Mouse (Mus musculus) layer of hippocampus, adult 8-10 months (tissue): ENCODE data around the gene Nfkbiz. TPM values are rescaled to one million over a fixed set of nuclear protein-coding genes. Genes with fewer than 3 reads are reported as not detected.
A peak's percentile ranks its signal among the peaks of the same experiment; 100 is the strongest.
"Not testable (repeated sequence)": the region's sequence is repeated elsewhere in the genome, so short reads cannot be mapped to it uniquely, and the experiment has no call there.

Experiments used
- DNase-seq, 2 experiments: peaks; one replicate each; pipeline ENCODE4 v3.0.0; 2022; ENCODE audit warnings: low spot score in 2 of 2
- total RNA-seq, 4 experiments: library from RNA; stranded (reverse); gene quantifications; 2 replicates each; pipeline ENCODE4 v1.2.4; 2022

Gene Nfkbiz
- total RNA-seq, result 1 to 10 TPM; 6.2 to 7.2 (median 6.5) TPM

DNA sequence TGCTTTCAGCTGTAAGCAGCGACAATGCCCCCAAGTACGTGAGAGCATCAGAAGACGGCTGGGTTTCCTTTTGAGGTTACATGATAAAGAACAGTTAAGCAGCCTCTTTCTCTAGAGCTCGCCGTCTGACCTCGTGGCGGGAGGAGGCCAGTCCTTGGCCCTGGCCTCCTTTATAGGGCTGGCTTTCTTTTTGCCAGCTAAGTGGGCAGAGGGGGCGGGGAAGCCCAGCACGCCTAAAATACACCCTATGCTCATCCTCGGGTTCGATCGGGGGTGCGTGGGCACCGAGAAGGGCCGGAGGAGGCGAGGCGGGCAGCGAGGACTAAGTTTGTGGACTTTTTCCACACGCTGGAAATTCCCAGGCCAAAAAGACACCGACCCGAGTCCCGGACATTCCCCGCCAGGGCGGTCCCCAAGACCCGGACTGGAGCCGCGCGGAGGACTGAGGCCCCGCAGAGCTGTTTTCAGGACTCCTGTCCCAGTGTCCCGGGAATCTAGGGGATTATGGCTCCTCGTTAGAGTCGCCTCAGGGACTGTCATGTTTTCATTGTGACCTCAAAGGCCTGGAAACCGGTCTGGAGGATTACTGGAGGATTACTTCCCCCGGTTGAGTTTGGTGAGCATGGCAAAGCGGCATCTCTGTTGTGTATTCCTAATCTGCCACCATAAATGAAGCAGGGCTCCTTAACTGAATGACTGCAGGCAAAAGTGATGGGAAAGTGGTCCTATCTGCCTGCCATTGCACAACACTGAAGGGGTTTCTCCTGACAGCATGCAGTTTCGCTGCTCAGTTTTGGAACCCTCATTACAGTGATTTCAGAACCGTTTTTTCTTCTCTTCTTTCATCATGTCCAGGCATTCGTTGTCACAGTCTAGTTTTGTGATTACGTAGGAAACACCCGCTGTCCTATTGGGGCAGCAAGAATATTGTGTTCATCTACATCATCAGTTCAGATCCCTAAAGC, at the start of gene Nfkbiz:
Nfkbiz (minus strand) TSS at position 390 of the 965 bp plus-strand sequence.
- peak; percentile 55 to 73 for DNase-seq

DNA sequence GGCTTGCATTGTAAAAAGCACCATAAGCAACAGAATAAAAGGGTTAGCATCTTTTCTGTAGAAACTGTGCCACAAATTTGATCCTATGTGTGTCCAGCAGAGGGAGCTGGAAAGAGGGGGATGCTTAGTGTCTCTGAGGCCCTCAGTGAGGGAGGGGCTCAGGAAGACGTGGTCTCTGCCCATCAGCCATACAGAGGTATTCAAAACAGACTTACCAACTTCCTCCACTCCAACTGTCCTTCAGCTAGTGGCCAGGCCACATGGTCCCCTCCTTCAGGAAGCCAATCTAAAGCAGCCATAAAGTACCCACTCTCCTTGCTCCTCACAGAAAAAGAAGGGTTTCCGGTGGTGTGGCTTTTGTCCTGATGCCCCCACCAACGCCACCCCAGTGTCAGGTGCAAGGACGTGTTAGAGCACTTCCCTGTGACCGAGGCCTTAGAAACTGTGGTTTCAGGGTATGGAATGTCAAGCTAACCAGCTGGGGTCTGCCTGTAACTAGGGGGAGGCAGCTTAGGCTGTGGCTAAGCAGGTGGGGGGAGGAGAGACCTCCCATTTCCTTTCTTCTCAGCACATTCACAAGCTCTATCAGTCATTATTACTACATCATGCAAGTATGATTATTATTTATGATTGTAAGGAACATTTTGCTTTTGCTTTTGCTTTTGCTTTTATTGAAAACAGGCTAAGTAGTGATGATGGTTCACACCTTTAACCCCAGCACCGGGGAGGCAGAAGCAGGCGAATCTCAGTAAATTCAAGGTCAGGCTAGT, 49.3 kb upstream of the Nfkbiz start:
- DNase-seq, result no peak

DNA sequence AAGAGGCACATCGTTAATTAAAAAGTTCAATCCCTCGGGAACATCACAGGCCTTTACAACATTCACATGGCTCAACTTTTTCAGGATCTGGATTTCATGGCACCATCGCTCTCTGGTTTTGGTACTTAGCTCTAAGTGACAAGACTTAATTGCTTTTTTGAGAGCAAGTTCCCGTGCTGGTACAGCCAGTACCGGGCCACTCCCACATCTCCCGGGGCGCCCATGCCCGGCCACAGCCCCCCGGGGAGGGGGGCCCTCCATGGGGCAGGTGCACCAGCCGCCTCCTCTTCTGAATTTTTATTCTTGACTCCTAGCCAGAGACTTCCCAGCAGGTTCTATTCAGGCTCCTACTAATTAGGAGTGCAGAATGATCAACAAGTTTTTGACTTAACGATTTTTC, 45.5 kb upstream of the Nfkbiz start:
- no peak for DNase-seq

DNA sequence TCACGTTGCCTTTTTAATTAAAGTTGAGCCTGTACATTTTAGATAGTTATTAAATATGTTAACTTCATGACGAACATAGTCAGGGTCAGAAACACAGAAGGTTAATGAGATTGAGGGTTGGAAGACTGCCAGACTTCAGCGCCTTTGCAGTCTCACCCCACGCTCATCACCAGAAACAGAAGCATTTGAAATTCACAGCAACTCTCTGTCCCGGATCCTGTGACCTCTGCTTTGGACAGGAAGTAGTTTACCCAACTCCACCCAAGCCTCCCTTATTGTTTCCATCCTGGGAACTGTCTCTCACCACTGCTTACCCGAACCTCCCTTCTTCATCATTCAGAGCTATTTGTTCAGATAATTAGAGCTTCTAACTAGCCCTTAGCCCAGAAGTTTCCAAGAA, 37.3 kb upstream of the Nfkbiz start:
- DNase-seq, result no peak

DNA sequence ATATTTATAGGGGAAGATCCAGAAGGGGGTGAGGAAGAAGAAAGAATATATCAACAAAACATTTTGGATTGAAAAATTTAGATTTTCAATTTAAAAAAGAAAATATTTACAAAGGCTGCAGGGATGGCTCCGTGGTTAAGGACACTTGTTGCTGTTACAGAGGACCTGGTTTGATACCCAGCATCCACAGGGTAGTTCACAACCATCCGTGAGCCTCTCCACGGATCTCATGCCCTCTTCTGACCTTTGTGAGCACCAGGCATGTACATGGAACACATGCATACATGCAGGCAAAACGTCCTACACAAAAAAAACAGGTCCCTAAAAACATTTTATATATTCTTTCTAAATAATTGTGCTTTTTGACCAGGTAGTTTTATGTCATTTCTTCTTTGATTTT, 25.1 kb upstream of the Nfkbiz start:
- DNase-seq, result no peak

DNA sequence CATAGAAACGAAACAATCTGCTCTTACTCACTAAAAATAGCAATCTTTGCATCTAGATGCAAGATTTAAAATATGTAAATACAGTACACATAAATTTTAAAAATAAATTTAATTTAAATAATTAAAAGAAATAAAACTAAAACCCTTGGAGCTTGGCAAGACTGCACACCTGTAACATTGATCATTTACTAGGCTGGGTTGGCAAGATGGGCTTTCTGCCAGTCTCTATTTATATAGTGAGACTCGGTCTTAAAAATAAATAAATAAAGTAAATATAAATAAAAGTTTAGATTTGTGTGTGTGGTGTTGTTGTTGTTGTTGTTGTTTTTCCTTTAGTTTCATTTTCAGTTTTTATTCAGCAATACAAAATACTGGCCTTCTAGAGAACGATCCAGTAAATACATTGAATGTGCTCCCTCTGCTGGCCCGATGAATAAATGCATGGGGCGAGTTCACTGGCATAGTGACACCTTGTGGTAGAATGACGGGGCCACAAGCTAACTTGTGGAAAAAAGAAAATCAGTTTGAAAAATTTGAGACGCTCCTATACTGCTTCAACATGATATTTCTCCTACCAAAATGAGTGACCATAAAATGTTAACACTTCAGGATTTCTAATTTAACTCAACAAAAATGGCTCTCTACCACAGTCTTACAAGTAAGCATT, 24.6 kb upstream of the Nfkbiz start:
- peak; percentile 48 to 74 for DNase-seq

DNA sequence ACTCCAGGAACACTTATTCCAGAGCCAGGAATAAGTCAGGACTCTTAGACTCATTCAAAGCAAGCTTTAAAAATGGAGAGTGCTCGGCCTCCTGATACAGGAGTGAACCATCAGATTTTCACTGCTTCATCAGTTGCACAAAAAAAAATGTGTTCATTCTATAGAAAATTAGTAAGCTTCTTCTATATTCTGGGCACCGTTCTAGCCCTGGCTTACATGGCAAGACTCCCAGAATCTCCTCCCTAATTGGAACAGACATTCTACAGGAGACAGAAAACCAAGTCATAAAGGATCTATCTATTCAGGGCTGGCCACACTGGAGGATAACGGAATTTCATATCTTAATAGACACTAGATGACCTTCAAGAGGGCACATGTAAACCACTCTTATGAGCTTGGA, 22.4 kb upstream of the Nfkbiz start:
- DNase-seq, result no peak

DNA sequence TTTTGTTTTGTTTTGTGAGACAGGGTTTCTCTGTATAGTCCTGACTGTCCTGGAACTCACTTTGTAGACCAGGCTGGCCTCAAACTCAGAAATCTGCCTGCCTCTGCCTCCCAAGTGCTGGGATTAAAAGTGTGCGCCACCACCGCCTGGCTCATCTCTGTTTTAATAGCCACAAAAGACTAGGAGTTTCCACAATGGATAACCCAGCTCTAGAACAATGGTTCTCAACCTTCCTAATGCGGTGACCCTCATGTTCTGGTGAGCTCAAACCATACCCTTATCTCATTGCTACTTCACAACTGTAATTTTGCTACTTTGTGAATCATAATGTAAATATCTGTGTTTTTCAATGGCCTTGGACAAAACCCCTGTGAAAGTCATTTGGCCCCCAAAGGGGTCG, 20.7 kb upstream of the Nfkbiz start:
- DNase-seq, result not testable (repeated sequence)

DNA sequence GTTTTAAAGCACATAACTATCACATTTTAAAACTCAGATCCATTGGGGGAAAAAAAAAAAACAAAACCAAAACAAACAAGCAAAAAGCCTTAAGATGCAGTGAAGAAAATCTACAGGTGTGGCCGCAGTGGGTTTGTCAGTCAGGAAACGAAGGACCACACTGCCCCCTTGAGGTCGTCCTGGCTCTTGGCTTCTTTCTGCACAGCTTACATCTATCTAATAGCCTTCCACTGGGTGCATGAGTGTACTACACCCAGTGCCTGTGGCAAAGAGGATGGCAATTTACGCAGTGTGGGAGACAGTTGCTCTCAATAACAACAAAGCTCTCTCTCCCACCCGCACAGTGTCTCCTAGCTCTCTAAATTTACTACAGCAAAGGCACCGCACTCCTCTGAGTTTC, 19.8 kb upstream of the Nfkbiz start:
- peak in 1 of 2 experiments; percentile 64 for DNase-seq

DNA sequence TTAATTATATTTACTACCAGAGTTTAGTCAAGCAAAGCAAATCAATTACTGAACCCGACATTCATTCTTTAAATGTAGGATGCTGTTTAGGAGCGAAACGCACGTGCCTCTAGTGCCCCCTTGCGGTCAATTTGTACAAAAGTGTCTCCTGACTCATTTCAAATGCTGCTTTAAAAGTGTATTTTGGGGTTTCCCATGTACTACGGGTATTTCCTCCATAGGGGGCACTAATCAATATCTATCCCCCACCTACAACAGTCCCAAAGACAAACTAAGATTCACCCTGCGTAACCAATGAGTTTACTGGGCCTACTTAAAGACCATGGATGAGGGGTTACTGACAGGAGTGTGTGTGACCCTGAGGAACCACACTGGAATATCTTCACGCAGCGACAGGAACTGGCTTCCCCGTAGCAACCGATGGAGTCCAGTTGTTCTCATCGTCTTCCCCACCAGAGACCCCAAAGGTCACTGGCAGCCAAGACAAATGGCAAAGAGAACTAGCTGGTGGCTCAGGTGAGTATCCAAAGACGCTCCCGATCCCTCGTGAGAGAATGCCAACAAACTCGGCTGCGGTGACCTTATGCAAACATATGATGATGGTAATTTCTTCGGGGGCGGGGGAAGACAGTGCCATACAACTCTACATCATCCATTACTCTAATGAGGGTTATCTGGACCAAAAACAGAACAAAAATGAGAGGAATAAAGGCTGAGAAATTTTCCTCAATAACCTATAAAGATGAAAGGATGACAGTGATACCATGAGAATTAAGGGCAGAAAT, 14.4 kb upstream of the Nfkbiz start:
- DNase-seq, result peak; percentile 47 to 74

DNA sequence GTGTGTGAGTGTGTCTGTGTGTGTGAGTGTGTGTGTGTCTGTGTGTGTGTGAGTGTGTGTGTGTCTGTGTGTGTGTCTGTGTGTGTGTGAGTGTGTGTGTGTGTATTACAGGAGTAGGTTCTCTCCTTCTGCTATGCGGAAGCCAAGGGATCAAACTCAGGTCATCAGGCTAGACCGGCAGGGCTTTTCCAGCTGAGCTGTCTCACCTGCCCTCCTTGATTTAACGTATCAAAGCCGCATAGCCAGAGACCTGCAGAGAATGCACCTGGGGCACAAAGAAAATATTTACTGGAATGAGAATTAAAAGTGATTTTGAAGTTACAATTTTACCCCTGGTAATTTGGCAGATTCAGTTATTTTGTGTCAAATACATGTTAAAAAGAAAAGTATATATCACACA, 13.8 kb upstream of the Nfkbiz start:
- DNase-seq, result no peak

DNA sequence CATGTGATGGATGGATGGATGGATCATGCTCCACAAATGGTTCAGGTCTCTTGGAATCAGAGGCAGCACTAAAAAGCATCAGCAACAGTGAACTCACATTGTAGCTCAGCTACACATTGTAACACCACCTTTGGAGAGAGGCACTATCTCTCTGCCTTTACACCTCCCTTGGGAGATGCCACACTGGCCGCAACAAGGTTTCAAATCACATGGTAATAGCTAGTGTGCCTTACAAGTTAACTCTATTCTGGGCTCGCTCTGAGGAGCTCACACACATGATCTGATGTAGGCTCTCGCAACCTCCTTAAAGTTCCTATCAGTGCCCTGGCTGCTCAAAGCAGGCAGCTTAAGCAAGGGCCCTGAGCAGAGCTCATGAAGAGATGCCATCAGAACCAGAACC, 11.8 kb upstream of the Nfkbiz start:
- DNase-seq, result no peak

DNA sequence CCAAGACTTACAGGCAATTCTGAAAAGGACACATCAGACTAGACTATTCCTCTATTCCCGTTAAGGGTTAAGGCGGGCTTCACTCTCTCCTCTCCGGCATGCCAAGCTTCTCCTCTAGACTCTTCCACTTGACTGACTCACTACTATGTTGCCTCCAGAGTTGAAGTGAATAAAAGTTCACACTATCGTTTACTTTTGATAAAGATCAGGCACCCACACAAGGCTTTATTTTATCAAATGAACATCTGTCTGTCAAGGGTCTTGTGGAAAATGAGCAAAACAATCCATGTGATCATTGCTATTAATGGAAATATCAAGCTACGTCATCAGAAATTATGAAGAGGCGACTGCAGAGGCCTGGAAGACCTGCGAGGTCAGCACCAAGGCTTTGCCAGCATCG, 9.0 kb upstream of the Nfkbiz start:
- DNase-seq, result no peak

DNA sequence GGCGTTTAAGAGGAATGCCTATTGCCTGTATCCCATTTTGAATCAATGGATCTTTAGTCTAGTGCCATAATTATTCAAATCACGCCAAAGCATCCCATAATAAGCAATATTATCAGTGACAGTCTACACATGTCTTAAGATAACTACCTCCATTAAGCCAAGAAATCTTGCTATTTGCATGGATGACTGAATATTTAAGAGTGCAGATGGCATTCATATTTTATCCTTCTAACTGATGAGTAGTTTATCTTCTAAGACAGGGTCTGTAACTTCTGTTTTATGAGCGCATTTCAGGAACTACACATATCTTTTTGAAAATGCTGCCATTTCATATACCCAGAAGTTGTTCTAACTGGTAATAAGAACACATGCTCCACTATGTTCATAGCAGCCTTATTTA, 6.1 kb upstream of the Nfkbiz start:
- no peak for DNase-seq

DNA sequence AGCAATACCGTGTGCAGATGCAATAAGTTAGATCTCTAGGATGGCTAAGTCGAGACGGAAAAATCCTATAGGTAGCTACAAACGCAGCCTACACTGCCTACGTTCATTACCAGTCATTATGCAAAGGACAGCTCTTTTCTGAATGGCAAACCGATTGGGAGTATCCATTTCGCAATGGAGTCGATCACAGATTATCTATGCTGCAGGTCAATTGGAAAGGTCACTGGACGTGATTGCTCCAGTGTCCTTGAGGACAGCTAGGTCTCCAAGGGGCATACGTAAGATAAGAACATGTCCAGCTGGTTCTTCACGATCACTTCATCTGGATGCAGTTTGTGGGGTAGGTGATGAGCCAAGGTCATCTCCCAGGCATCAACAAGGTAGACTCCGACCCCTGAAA, 5.2 kb upstream of the Nfkbiz start:
- DNase-seq, result no peak

DNA sequence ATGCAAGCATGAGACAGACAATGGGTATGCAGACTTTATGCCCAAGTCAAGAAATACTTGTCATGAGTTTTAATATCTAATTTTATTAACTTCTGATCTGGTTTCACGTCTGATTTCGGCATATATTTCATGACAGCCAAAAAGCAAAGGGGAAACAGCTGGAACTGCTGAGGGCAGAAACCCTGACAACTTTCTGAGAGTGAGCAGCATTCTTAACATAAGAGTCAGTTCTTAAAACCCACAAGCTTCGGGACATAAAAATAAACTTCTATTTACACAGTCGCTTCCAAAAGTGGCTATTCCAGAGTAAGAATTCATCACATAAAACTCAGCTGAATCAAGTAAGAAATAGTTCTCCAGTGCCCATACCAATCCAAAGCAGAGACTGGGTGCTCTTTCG, 4.4 kb upstream of the Nfkbiz start:
- DNase-seq, result no peak

DNA sequence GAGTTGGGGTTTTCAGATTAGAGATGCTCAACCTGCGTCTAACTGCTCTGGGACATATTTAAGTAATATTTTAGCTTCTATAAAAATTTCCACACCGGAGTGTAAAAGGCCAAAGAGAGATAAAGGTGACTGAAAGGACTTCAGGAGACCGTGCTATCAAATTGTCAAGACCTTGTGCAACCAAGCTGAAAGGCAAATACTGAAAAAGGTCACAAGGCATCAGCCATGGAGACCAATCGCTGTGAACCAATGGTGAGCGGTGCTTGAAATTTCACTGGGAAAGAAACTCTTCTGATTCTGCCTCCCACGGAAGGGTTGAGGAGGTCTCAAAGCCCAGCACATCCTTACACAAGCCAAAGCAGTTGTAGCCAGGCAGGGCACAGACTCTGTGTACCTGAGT, 2.8 kb upstream of the Nfkbiz start:
- no peak for DNase-seq

DNA sequence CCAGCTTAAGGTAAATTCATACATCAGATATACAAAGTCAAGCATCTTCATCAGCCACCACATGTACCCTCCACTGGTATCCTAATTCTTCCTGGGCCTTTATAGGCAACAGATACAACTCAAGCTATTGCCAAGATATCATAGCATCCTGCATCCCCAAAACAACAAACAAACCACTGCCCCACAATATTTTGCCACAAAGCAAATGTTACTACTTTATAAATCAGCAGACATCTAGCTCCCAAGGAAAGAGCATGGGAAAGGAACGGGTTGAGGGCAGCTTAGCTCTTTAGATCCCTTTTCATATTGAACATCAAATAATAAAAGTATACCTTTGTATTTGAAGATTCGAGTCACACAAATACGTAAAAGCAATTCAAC, 580 bp downstream of the Nfkbiz start:
- no peak for DNase-seq

DNA sequence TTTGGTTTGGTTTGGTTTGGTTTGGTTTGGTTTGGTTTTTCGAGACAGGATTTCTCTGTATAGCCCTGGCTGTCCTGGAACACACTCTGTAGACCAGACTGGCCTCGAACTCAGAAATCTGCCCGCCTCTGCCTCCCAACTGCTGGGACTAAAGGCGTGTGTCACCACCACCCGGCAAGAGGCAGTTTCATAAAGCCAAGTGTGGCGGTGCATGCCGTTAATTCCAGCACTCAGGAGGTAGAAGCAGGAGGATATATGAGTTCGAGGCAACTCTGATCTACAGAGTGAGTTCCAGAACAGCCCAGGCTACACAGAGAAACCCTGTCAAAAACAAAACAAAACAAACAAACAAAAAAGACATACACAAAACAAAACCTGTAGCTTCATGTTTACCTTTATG, 1.0 kb downstream of the Nfkbiz start:
- DNase-seq, result not testable (repeated sequence)

DNA sequence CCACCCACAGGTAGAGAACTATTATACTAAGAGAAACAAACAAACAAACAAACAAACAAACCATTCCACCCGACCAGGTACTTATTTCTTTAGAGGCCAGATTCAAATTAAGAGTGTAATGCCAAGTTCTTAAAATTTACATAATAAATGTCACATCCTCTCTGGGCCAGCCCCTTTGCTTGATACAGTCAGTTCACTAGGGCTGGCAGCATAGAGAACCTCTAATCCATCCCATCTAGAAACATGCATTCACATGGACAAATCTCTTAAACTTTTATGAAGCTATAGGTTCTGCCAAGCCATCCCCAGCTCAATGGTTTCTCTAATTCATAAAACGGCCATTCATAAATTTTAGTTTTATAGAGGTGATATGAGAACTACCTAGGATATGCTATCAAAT, 1.5 kb downstream of the Nfkbiz start:
- DNase-seq, result no peak

DNA sequence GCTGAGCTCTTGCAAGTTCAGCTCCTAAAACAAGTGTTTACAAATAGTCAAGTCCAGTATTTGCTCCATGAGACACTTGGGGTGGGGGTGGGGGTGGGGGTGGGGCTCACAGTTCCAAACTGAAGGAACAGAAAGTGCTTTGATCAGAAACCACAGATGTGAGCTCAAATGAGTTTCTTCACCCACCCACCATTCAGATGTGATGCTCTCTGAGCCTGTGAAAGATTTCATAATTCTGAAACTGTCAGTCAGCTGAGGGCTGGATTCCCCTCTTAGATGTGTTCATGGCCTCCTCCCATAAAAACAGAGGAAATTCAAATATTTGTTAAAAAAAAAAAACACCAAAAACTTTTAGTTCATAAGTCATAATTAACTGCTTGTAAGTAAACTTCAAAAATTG, 2.9 kb downstream of the Nfkbiz start:
- no peak for DNase-seq
